Comparison of ENCODE assay signal across 18 mouse cellular contexts in the genomic region with DNA sequence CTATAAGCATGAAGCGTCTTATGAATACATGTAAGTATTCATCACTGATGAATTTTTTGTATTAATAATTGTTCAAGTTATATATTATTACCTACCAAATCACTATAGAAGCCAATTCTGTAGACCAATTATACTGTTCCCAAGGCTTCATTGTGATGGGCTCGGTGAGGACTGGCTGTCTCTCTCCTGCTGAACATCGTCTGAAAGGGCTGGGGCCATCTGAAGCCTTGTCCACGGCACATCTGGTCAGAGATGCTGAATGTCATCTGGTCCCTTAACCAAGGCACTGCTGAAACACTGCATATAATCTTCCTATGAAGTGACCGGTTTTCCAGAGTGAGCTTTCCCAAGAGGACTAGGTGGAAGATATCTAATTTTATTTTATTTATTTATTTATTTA. TPM values are rescaled to one million over a fixed set of nuclear protein-coding genes. Genes with fewer than 3 reads are reported as not detected.
DNase-seq lines count a peak whose midpoint lies in the region; ATAC-seq and TF ChIP-seq lines count a peak whose summit lies in the region.
"Had no signal": no experiment of that assay in that cellular context is flagged by ENCODE, and none has a peak within 500 bp of the region (broad histone marks: within the 10 kb centered on the region; RNA-seq: fewer than 3 reads in every experiment).

No protein-coding gene starts in this region.

- peak overlapping the region; percentile 90; the same call in 1 of the 2 replicates for H3K27ac ChIP-seq in liver, embryonic 12.5 days
- peak overlapping the region; percentile 49 for H3K27ac ChIP-seq in liver, embryonic 14.5 days
- no peak overlapping the region for H3K27ac ChIP-seq in liver, embryonic 11.5 days (ENCODE audit: low read depth, low read length)
- H3K27ac ChIP-seq: embryonic facial prominence, embryonic 10.5 days; embryonic facial prominence, embryonic 12.5 days; forebrain, embryonic 13.5 days; forebrain, embryonic 15.5 days had no signal

- no peaks in the 10 kb centered on the region for H3K9me3 ChIP-seq in liver, embryonic 12.5 days (replicated peaks)
- H3K9me3 ChIP-seq in liver, embryonic 14.5 days (ENCODE audit: control insufficient read depth, low read length), result no peaks in the 10 kb centered on the region
- no peaks in the 10 kb centered on the region for H3K9me3 ChIP-seq in liver, embryonic 11.5 days (ENCODE audit: control insufficient read depth, low read length)
- H3K9me3 ChIP-seq: embryonic facial prominence, embryonic 10.5 days; embryonic facial prominence, embryonic 12.5 days; forebrain, embryonic 13.5 days; forebrain, embryonic 15.5 days had no signal

- H3K36me3 ChIP-seq in liver, embryonic 12.5 days, result no peaks in the 10 kb centered on the region
- H3K36me3 ChIP-seq in liver, embryonic 14.5 days (replicated peaks; ENCODE audit: control insufficient read depth, insufficient read depth, low read depth), result no peaks in the 10 kb centered on the region
- no peaks in the 10 kb centered on the region for H3K36me3 ChIP-seq in liver, embryonic 11.5 days (ENCODE audit: control insufficient read depth, insufficient read depth, low read length)
- H3K36me3 ChIP-seq: embryonic facial prominence, embryonic 10.5 days; embryonic facial prominence, embryonic 12.5 days; forebrain, embryonic 15.5 days had no signal

- H3K4me3 ChIP-seq in liver, embryonic 12.5 days, result no peak overlapping the region
- no peak overlapping the region for H3K4me3 ChIP-seq in liver, embryonic 14.5 days (ENCODE audit: insufficient read depth in 1 of 2, low read depth in 2 of 2, low read length in 2 of 2)
- no peak overlapping the region for H3K4me3 ChIP-seq in liver, embryonic 11.5 days (ENCODE audit: low read depth, low read length)
- H3K4me3 ChIP-seq: embryonic facial prominence, embryonic 10.5 days; embryonic facial prominence, embryonic 12.5 days; forebrain, embryonic 13.5 days; forebrain, embryonic 15.5 days had no signal

- H3K4me2 ChIP-seq in liver, embryonic 12.5 days, result no peak overlapping the region
- no peak overlapping the region for H3K4me2 ChIP-seq in liver, embryonic 14.5 days (ENCODE audit: low read depth)
- no peak overlapping the region for H3K4me2 ChIP-seq in liver, embryonic 11.5 days
- H3K4me2 ChIP-seq: embryonic facial prominence, embryonic 12.5 days; forebrain, embryonic 13.5 days; forebrain, embryonic 15.5 days had no signal

- WGBS in liver, embryonic 12.5 days (ENCODE audit: insufficient replicate concordance), result 86% methylated on average over 5 of the region's 5 CpGs
- WGBS in liver, embryonic 14.5 days (ENCODE audit: insufficient replicate concordance), result 87% methylated on average over 5 of the region's 5 CpGs
- 86% methylated on average over 5 of the region's 5 CpGs for WGBS in liver, embryonic 11.5 days

- no peak for DNase-seq in liver
- no peak for DNase-seq in liver, embryonic 14.5 days (ENCODE audit: low read depth in 3 of 3, low spot score in 3 of 3)
- DNase-seq in liver, embryonic 11.5 days (ENCODE audit: low spot score), result no peak
- no peak for DNase-seq in adrenal gland, postnatal 14 days
- DNase-seq: adrenal gland, adult 2 months; adrenal gland, postnatal 10 days; adrenal gland, postnatal 36 days; cerebellum, adult 11-12 months; cerebellum, adult 2 months; cerebellum, adult 9-10 months; cerebellum, postnatal 10 days; cerebellum, postnatal 25 days; forebrain, postnatal 0 days had no signal

- ATAC-seq in liver, embryonic 12.5 days, result no peak
- no peak for ATAC-seq in liver, embryonic 14.5 days (ENCODE audit: insufficient read depth)
- no peak for ATAC-seq in liver, embryonic 11.5 days (replicated peaks; ENCODE audit: low FRiP score)
- ATAC-seq: forebrain, embryonic 13.5 days; forebrain, embryonic 15.5 days; forebrain, postnatal 0 days had no signal

- no peaks in the 10 kb centered on the region for H3K27me3 ChIP-seq in liver, embryonic 12.5 days (replicated peaks)
- no peaks in the 10 kb centered on the region for H3K27me3 ChIP-seq in liver, embryonic 14.5 days (ENCODE audit: control insufficient read depth, insufficient read depth, low read length)
- H3K27me3 ChIP-seq in liver, embryonic 11.5 days (replicated peaks; ENCODE audit: control insufficient read depth, insufficient read depth, low read length), result no peaks in the 10 kb centered on the region
- H3K27me3 ChIP-seq: embryonic facial prominence, embryonic 12.5 days; forebrain, embryonic 13.5 days; forebrain, embryonic 15.5 days had no signal

- no peak for TF ChIP-seq CTCF in liver, embryonic 14.5 days (IDR thresholded peaks at IDR 0.05; ENCODE audit: low read depth)

- H3K9ac ChIP-seq in liver, embryonic 12.5 days, result no peak overlapping the region
- H3K9ac ChIP-seq in liver, embryonic 14.5 days (replicated peaks), result no peak overlapping the region
- H3K9ac ChIP-seq in liver, embryonic 11.5 days (ENCODE audit: low read depth, low read length), result no peak overlapping the region
- H3K9ac ChIP-seq: embryonic facial prominence, embryonic 12.5 days; forebrain, embryonic 13.5 days; forebrain, embryonic 15.5 days; forebrain, postnatal 0 days had no signal

- peaks cover 73% of the 10 kb centered on the region for H3K4me1 ChIP-seq in liver, embryonic 12.5 days
- peaks cover 51 to 58% of the 10 kb centered on the region in 2 experiments for H3K4me1 ChIP-seq in liver, embryonic 14.5 days (replicated peaks; ENCODE audit: control insufficient read depth in 2 of 2, insufficient read depth in 2 of 2, low read length in 1 of 2)
- peaks cover 31% of the 10 kb centered on the region for H3K4me1 ChIP-seq in liver, embryonic 11.5 days (replicated peaks; ENCODE audit: control insufficient read depth, insufficient read depth, low read length)
- H3K4me1 ChIP-seq: embryonic facial prominence, embryonic 10.5 days; embryonic facial prominence, embryonic 12.5 days; forebrain, embryonic 13.5 days; forebrain, embryonic 15.5 days had no signal

- TF ChIP-seq EP300 in liver, embryonic 14.5 days (IDR thresholded peaks at IDR 0.05; ENCODE audit: low read depth), result no peak

RNA-seq across cellular contexts. Expression of a gene that starts 24.9 kb away (rescaled TPM):
- polyA plus RNA-seq in liver, embryonic 12.5 days (2016; fragmentation: Nextera tagmentation; extraction: Ambion mirVana), result 89.2 and 89.3 TPM in 2 replicates
- polyA plus RNA-seq in liver, embryonic 14.5 days (2012; rRNA removed), result 13.5 and 18.0 TPM in 2 replicates
- 56.1 and 61.8 TPM in 2 replicates for polyA plus RNA-seq in liver, embryonic 14.5 days (2014; fragmentation: Nextera tagmentation; extraction: Ambion mirVana)
- polyA plus RNA-seq in liver, embryonic 11.5 days (2014; fragmentation: Nextera tagmentation; extraction: Ambion mirVana), result 107 and 127 TPM in 2 replicates
- 66.1 and 67.0 TPM in 2 replicates for total RNA-seq in adrenal gland, postnatal 14 days (2021)
